Mouse (Mus musculus) megakaryocyte-erythroid progenitor cell, adult 5-6 weeks (primary cell): ENCODE results near the gene Cuta. TPM values are rescaled to one million over a fixed set of nuclear protein-coding genes. Genes with fewer than 3 reads are reported as not detected.
"Not testable (repeated sequence)": the region's sequence is repeated elsewhere in the genome, so short reads cannot be mapped to it uniquely, and the experiment has no call there.

Source experiments
- ATAC-seq: replicated peaks from 2 replicates; pipeline ENCODE4 v1.8.0; 2016; ENCODE audit warnings: mild to moderate bottlenecking, inconsistent platforms; ENCODE audit not compliant: severe bottlenecking, poor library complexity, low FRiP score, low TSS enrichment
- total RNA-seq, 2 experiments: library from RNA; stranded (forward) in 1 of 2; stranded (reverse) in 1 of 2; fragments of 200-1000, 215-1000 nt in 1 of 2; fragments of >200 nt in 1 of 2; fragmentation: Nextera tagmentation in 1 of 2; gene quantifications; 2 replicates each; pipeline ENCODE4 v1.2.3; 2014 to 2017

The Cuta gene
- total RNA-seq (2014; fragmentation: Nextera tagmentation) (154 and 184 TPM in 2 replicates), total RNA-seq (2017) (55.2 and 93.0 TPM in 2 replicates)

DNA sequence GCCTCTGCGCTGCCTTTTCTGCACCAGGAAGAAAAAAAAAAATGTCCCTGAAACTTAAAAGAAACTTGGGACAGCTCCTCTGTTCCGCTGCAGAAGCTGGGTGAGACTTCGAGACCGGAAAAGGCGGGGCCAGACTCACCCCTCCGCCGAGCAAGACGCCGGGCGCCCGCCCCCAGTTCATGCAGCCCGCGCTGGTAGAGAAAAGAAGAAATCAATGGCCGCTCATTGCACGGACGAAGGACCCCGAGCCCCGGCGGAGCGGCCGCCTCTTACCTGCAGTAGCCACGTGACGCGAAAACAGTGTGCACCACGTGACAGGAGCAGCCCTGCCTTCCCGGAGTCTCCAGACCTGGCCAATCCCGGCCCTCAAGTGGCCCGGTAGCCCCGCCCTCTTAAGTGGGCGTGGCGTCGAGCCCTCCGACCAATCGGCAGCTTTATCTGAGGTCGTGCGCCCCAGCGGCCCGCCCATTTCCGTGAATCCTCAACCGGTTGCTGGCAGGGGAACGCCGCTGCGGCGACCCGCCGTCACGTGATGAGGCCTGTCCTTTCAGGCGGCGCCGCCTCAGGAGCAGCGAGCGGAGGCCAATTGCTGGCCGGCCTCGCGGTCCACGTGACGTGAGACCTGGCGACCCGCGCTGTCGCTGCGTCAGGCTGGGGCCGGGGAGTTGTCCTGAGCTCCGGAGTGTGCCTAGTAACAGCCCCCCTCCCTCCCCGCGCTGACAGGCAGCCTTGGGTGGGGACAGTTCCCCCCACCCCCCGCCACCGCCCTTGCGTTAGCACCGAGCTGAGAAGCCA is at the start of gene Cuta:
Cuta (minus strand) TSS at position 392 of the 795 bp plus-strand sequence.
- peak; percentile 84 for ATAC-seq

GRCm38 (mm10) chr17:26985503-26986179 is 46.3 kb upstream of the Cuta start:
- no peak for ATAC-seq

DNA sequence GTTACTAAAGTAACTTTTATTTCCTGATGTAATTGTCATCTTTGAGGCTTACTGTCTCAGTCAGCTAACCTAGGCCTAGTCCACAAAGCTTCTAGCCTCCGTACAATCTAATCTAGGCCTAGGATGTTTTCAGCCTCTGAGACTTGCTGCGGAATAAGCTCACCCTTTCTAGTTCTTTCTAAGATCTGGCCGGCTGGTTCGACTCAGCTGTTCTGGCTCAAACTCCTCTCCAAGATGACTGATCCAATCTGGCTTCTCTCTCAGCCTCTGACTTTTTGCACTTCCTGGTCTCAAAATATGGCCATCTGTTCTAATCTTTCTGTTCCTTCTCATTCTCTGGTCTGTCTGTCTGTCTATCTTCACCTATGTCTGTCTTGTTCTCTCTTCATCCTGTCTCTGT is 44.0 kb upstream of the Cuta start:
- no peak for ATAC-seq

GRCm38 (mm10) chr17:26981050-26981449 is 41.7 kb upstream of the Cuta start:
- ATAC-seq = 0 out of 2 replicates have a peak, but pooled peaks have one; percentile 22

- no peak for ATAC-seq
Measured at GRCm38 (mm10) chr17:26979426-26979825, 40.1 kb upstream of the Cuta start.

GRCm38 (mm10) chr17:26977354-26977753 is 38.0 kb upstream of the Cuta start:
- ATAC-seq = not testable (repeated sequence)

- ATAC-seq = no peak
Measured at GRCm38 (mm10) chr17:26975415-26975814, 36.0 kb upstream of the Cuta start.

- no peak for ATAC-seq
Measured at GRCm38 (mm10) chr17:26974547-26974946, 35.2 kb upstream of the Cuta start.

DNA sequence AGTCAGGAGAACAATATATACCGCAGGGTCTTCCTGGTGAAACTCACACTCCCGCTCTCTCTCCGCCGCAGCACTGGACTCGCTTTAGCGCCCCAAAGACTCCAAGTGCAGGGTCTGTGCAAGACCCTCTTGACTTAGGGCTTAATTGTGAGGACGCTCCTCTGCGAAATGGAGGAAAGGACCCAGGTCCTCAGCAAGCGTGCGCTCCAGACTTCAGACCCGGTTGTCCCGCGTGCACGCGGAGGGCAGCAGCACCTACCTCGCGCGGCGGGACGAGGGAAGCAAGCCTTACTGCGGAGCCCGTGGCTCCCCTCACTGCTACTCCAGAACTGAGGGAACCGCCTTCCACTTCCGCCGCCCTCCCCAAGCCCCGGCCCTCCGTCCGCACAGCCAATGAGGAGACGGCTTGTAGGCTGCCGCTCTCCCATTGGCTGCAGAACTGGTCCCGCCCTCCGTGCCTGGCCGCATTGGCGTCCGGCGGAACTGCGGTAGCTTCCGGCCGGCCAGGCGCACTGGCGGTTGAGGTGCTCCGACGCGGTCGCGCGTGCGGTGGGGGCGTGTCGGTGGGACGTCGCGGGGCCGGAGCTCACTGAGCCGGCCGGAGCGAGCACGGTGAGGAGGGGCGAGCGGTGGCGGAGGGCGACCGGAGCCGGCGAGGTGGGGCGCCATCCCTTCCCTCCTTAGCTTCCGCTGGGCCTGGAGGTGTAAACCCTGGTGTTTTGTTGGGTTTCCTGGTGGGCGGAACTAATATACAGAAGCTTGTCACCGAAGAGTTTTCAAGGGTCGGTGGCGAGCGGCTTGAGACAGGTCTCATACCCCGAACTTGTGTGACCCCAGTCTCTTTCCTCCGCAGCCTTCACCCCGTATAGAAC is 33.6 kb upstream of the Cuta start, which contains the start of gene Zbtb9:
Zbtb9 (plus strand) TSS at position 465 of the 872 bp plus-strand sequence.
- peak; percentile 96 for ATAC-seq

DNA sequence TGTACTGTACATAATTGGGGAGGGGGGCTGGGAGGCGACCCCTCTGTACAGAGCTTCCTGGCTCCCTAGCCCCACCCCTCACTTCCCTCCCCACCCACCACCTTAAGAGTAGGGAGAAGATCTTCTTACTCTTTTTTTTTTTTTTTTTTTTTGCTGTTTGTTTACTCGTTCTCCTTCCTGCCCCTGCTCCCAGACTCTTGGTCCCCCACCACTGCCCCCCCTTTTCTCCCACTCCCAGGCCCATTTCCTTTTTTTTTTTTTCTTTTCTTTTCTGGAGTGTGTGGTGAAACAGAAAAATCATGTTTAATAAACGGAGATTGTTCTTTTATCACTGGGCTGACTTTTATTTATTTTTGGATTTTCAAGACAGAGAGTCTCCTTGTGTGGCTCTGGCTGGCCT is 32.7 kb upstream of the Cuta start:
- ATAC-seq = no peak

- no peak for ATAC-seq
Measured at GRCm38 (mm10) chr17:26971247-26971905, 32.0 kb upstream of the Cuta start.

DNA sequence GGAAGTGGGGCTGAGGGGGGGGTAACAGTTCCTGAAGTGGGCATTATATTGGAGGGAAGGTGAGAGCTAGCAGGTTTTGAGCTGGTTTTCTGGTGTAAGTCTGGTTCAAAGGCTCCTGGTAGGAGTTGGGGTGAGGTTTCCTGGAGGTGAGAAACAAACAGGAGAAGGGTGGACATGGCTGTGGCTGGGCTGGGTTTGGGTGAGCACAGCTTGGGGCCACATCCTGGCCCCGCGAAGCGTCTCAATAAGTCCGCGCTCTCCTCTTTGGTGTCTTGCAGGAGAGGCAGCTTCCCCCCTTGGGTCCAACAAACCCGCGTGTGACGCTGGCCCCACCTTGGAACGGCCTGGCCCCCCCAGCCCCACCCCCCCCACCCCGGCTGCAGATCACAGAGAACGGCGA is 30.9 kb upstream of the Cuta start:
- ATAC-seq = no peak

GRCm38 (mm10) chr17:26969257-26969656 is 29.9 kb upstream of the Cuta start:
- no peak for ATAC-seq

GRCm38 (mm10) chr17:26968200-26968611 is 28.8 kb upstream of the Cuta start:
- no peak for ATAC-seq

DNA sequence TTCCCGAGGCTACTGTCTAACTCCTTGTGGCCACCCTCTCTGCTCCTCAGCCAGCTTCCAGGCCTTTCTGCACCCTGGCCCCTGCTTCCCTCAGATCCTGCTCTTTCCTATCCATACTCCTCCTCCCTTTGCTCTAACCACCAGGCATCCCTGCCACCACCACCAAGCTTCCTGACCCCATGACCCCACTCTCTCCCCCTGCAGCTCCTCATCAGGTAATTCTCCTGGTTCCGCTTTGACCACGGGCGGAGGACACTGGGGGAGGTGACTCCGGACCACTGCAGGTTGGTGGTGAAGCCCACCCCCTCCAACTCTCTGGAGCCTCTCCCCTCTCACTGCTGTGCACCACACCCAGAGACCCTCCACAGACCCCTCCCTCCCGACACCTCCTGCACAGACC is 28.1 kb upstream of the Cuta start:
- no peak for ATAC-seq

DNA sequence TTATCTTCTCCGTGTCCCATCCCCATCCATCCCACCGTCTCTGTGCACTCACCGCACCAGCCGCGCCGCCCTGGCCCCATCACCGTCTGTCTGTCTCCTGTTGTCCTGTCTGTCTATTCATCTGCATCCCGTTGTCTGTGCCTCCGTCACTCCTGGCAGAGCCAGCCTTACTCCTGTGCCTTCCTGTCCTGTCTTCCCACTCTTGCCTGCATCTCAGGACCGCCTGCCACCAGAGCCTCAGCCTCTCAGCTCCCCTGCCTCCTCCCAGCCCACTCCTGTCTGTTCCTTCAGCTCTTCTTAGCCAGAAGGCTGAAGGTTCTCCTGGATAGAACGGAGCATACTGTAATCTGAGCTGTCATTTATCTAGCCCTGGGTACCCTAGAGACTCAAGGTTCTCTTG is 27.6 kb upstream of the Cuta start:
- no peak for ATAC-seq

- no peak for ATAC-seq
Measured at GRCm38 (mm10) chr17:26961572-26962240, 22.3 kb upstream of the Cuta start.

GRCm38 (mm10) chr17:26959815-26960214 is 20.4 kb upstream of the Cuta start:
- no peak for ATAC-seq

DNA sequence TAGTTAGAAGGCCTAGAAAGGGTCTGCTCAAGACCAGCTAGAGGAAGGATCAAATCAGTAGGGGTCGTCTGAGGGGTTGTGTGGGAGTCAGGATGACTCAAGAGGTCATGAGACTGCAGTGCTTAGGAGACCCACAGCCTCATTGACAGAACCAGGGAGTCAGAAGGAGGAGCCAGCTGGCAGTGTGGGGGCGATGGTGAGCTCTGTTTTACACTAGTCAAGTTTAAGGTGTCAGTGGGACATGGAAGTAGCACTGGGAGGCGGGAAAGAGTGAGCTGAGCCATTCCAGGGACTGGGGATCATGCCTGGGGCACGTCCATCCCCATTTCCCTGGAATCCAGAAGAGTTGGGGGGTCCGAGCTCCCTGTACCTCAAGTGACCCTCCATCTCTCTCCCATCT is 19.5 kb upstream of the Cuta start:
- ATAC-seq = no peak
